Mouse (Mus musculus) heart, embryonic 10.5 days (tissue): ENCODE results near the gene Tuba1b. TPM values are rescaled to one million over a fixed set of nuclear protein-coding genes. Genes with fewer than 3 reads are reported as not detected.
A peak's percentile ranks its signal among the peaks of the same experiment; 100 is the strongest.
"Not testable (repeated sequence)": the region's sequence is repeated elsewhere in the genome, so short reads cannot be mapped to it uniquely, and the experiment has no call there.

Source experiments
- DNase-seq: peaks from one replicate; pipeline ENCODE4 v3.0.0-alpha.2; 2017; ENCODE audit warnings: low spot score
- H3K27ac ChIP-seq: fragments of 300-500 bp; sonication (generic); 2 replicates; pipeline ENCODE4 v1.5.1; 2016; ENCODE audit warnings: mild to moderate bottlenecking
- H3K27me3 ChIP-seq: fragments of 300-500 bp; sonication (generic); 2 replicates; pipeline ENCODE4 v1.6.1; 2016; ENCODE audit warnings: mild to moderate bottlenecking; ENCODE audit not compliant: poor library complexity, insufficient read depth, severe bottlenecking
- H3K36me3 ChIP-seq: fragments of 300-500 bp; sonication (generic); 2 replicates; pipeline ENCODE4 v1.6.1; 2016; ENCODE audit warnings: mild to moderate bottlenecking, moderate library complexity
- H3K4me1 ChIP-seq: fragments of 300-500 bp; sonication (generic); 2 replicates; pipeline ENCODE4 v1.6.1; 2016; ENCODE audit warnings: mild to moderate bottlenecking
- H3K4me3 ChIP-seq: fragments of 300-500 bp; sonication (generic); 2 replicates; pipeline ENCODE4 v1.5.1; 2016; ENCODE audit warnings: mild to moderate bottlenecking, moderate library complexity
- H3K9me3 ChIP-seq: fragments of 300-500 bp; sonication (generic); 2 replicates; pipeline ENCODE4 v1.6.1; 2016; ENCODE audit warnings: mild to moderate bottlenecking, moderate library complexity
- WGBS: fragments of 180-500 bp; shearing (Covaris S2); methylation state at CpG from one replicate; pipeline ENCODE4 v1.1.7; 2016; 5-methylcytosine and 5-hydroxymethylcytosine counted together
- polyA plus RNA-seq: library from polyadenylated mRNA; unstranded; fragments of >200 nt; fragmentation: Nextera tagmentation; extraction: Ambion mirVana; gene quantifications from 2 replicates; pipeline ENCODE4 v1.2.1, GENCODE M21; 2016

Gene Tuba1b
- polyA plus RNA-seq, 1 experiment from 2014 or later, result 2,007 TPM

GRCm38 (mm10) chr15:98930017-98930734 lies 4.2 kb downstream of the Tuba1b start:
- WGBS, result 52% methylated on average over 8 of the region's 8 CpGs

GRCm38 (mm10) chr15:98928598-98929240 lies 5.6 kb downstream of the Tuba1b start:
- no peaks in the 10 kb centered on the region for H3K9me3 ChIP-seq
- DNase-seq, result peak; percentile 94
- peaks cover 21% of the 10 kb centered on the region for H3K36me3 ChIP-seq
- peaks cover 12% of the 10 kb centered on the region for H3K4me1 ChIP-seq
- WGBS, result 14% methylated on average over 13 of the region's 13 CpGs
- peak overlapping the region; percentile 6; the same call in 1 of the 2 replicates for H3K4me3 ChIP-seq
- H3K27ac ChIP-seq, result no peak overlapping the region
- H3K27me3 ChIP-seq, result no peaks in the 10 kb centered on the region

More at GRCm38 (mm10) chr15:98930017-98930734, 4.2 kb downstream of the Tuba1b start:
- Histone ChIP-seq H3K9me3 (no peaks in the 10 kb centered on the region), H3K27ac (no peak overlapping the region; the same call in 1 of the 2 replicates), H3K36me3 (peaks cover 21% of the 10 kb centered on the region), H3K4me1 (peaks cover 15% of the 10 kb centered on the region), H3K4me3 (no peak overlapping the region), H3K27me3 (no peaks in the 10 kb centered on the region)
- no peak for DNase-seq

- no peak overlapping the region for H3K27ac ChIP-seq
- H3K9me3 ChIP-seq, result no peaks in the 10 kb centered on the region
- H3K27me3 ChIP-seq, result no peaks in the 10 kb centered on the region
- H3K4me3 ChIP-seq, result no peak overlapping the region
- 85% methylated on average over 5 of the region's 5 CpGs for WGBS
- peaks cover 8% of the 10 kb centered on the region for H3K4me1 ChIP-seq
- peaks cover 16% of the 10 kb centered on the region for H3K36me3 ChIP-seq
- DNase-seq, result no peak
Measured at GRCm38 (mm10) chr15:98927566-98927965, 6.8 kb downstream of the Tuba1b start.

GRCm38 (mm10) chr15:98924682-98925081 lies 9.7 kb downstream of the Tuba1b start:
- H3K9me3 ChIP-seq, result no peaks in the 10 kb centered on the region
- no peak overlapping the region for H3K4me3 ChIP-seq
- H3K4me1 ChIP-seq, result peaks cover 6% of the 10 kb centered on the region
- H3K27me3 ChIP-seq, result no peaks in the 10 kb centered on the region
- 75% methylated on average over 3 of the region's 3 CpGs for whole genome bisulfite sequencing
- DNase-seq, result no peak
- peaks cover 4% of the 10 kb centered on the region; the same call in 1 of the 2 replicates for H3K36me3 ChIP-seq
- no peak overlapping the region for H3K27ac ChIP-seq

- no peaks in the 10 kb centered on the region for H3K4me1 ChIP-seq
- H3K4me3 ChIP-seq, result no peak overlapping the region
- WGBS, result 83% methylated on average over 2 of the region's 2 CpGs
- H3K36me3 ChIP-seq, result peaks cover 4% of the 10 kb centered on the region; the same call in 1 of the 2 replicates
- H3K9me3 ChIP-seq, result no peaks in the 10 kb centered on the region
- no peak overlapping the region for H3K27ac ChIP-seq
- DNase-seq, result no peak
- no peaks in the 10 kb centered on the region for H3K27me3 ChIP-seq
Measured at GRCm38 (mm10) chr15:98923031-98923537, 11.3 kb downstream of the Tuba1b start.

GRCm38 (mm10) chr15:98922581-98922980 lies 11.8 kb downstream of the Tuba1b start:
- H3K27ac ChIP-seq, result no peak overlapping the region
- DNase-seq, result no peak
- H3K27me3 ChIP-seq, result no peaks in the 10 kb centered on the region
- H3K9me3 ChIP-seq, result no peaks in the 10 kb centered on the region
- no peak overlapping the region for H3K4me3 ChIP-seq
- no peaks in the 10 kb centered on the region for H3K4me1 ChIP-seq
- H3K36me3 ChIP-seq, result peaks cover 4% of the 10 kb centered on the region; the same call in 1 of the 2 replicates
- WGBS, result 53% methylated on average over 3 of the region's 3 CpGs

- 77% methylated on average over 5 of the region's 5 CpGs for WGBS
- Histone ChIP-seq H3K4me1 (peaks cover 7% of the 10 kb centered on the region), H3K4me3 (no peak overlapping the region), H3K36me3 (peaks cover 4% of the 10 kb centered on the region; the same call in 1 of the 2 replicates), H3K27ac (no peak overlapping the region), H3K27me3 (no peaks in the 10 kb centered on the region), H3K9me3 (no peaks in the 10 kb centered on the region)
- no peak for DNase-seq
Measured at GRCm38 (mm10) chr15:98921510-98921909, 12.9 kb downstream of the Tuba1b start.

- WGBS, result 25% methylated on average over 8 of the region's 8 CpGs
- Histone ChIP-seq H3K4me1 (peaks cover 19% of the 10 kb centered on the region), H3K27ac (peak overlapping the region; percentile 95), H3K4me3 (peak overlapping the region; percentile 99), H3K36me3 (peaks cover 16% of the 10 kb centered on the region)
- DNase-seq, H3K27me3 ChIP-seq, H3K9me3 ChIP-seq: not testable (repeated sequence)
Measured at GRCm38 (mm10) chr15:98918499-98918895, 15.9 kb downstream of the Tuba1b start.

GRCm38 (mm10) chr15:98917538-98918498 lies 16.5 kb downstream of the Tuba1b start, which contains the start of gene Lmbr1l:
Gene Lmbr1l (minus strand): TSS chr15:98918231.
- Histone ChIP-seq H3K27me3 (no peaks in the 10 kb centered on the region), H3K4me3 (peak within 1 kb of the TSS; percentile 99), H3K36me3 (peaks cover 23% of the 10 kb centered on the region), H3K4me1 (peaks cover 19% of the 10 kb centered on the region), H3K9me3 (no peaks in the 10 kb centered on the region), H3K27ac (peak within 1 kb of the TSS; percentile 95)
- DNase-seq, result peak; percentile 100
- WGBS, result under 1% methylated on average over 82 of the region's 82 CpGs

GRCm38 (mm10) chr15:98917091-98917490 lies 17.3 kb downstream of the Tuba1b start:
- under 1% methylated on average over 14 of the region's 14 CpGs for WGBS
- H3K36me3 ChIP-seq, result peaks cover 30% of the 10 kb centered on the region
- H3K4me3 ChIP-seq, result peak overlapping the region; percentile 99
- no peaks in the 10 kb centered on the region for H3K9me3 ChIP-seq
- no peaks in the 10 kb centered on the region for H3K27me3 ChIP-seq
- DNase-seq, result no peak
- H3K4me1 ChIP-seq, result peaks cover 19% of the 10 kb centered on the region
- peak overlapping the region; percentile 95 for H3K27ac ChIP-seq

- 81% methylated on average over 4 of the region's 4 CpGs for WGBS
- Histone ChIP-seq H3K27ac (no peak overlapping the region; the same call in 1 of the 2 replicates), H3K27me3 (no peaks in the 10 kb centered on the region), H3K4me1 (peaks cover 19% of the 10 kb centered on the region), H3K9me3 (no peaks in the 10 kb centered on the region), H3K36me3 (peaks cover 41% of the 10 kb centered on the region), H3K4me3 (peak overlapping the region; percentile 99; the same call in 1 of the 2 replicates)
- no peak for DNase-seq
Measured at GRCm38 (mm10) chr15:98916016-98916415, 18.3 kb downstream of the Tuba1b start.

GRCm38 (mm10) chr15:98914903-98915302 lies 19.5 kb downstream of the Tuba1b start:
- no peak overlapping the region for H3K4me3 ChIP-seq
- no peaks in the 10 kb centered on the region for H3K9me3 ChIP-seq
- 89% methylated on average over 6 of the region's 6 CpGs for WGBS
- no peak for DNase-seq
- no peak overlapping the region for H3K27ac ChIP-seq
- peaks cover 52% of the 10 kb centered on the region for H3K36me3 ChIP-seq
- peaks cover 19% of the 10 kb centered on the region for H3K4me1 ChIP-seq
- H3K27me3 ChIP-seq, result no peaks in the 10 kb centered on the region
